Mouse (Mus musculus): Measurements from ENCODE around the gene Ntn5.

The Ntn5 gene

DNA sequence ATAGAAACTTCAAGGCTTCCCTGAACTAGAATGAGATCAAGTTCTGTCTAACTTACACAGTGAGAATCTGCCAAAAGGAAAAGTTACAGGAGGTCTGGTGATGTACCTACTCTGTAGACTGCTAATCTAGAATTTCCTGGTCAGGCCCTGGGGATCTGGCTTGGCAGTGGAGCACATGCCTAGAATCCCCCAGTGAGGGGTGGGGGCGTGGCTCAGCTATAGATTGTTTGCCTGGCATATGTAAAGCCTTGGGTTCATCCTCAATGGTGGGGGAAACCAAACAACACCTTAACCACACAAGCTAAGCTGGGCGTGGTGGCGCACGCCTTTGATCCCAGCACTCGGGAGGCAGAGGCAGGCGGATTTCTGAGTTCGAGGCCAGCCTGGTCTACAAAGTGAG, 14.1 kb downstream of the Ntn5 start:
- no peak for DNase-seq (ENCODE audit: low read depth, low spot score)

DNA sequence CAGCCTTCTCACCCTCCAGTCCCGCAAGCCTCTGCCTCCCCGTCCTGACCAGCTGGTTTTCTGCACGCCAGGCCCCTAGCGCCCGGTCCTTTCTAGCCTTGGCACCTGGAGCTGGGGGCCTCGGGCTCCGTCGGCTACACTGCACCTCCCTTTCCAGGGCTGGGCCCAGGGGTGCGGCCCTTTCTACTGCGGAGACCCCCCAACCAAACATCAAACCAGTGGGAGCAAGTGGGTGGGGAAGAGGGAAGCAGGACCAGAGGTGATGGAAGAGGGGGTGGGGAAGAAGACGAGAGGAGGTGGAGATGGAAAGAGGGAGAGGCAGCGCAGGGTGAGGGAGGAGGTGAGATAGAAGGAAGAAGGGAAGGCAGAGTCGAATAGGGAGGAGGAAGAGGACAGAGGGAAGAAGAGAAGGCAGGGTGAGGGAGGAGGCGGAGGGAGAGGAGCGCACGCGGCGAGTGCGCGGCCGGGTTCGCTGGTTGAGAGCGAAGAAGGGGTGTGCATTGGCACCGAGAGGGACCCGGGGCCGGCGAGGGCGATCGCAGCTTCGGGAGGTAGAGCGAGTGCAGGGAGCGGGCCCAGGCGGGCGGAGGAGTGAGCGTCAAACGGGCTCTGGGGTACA, 15.8 kb downstream of the Ntn5 start, which contains the start of gene Car11:
Car11 (plus strand) TSS at position 321 of the 619 bp plus-strand sequence.
- DNase-seq (ENCODE audit: low read depth, low spot score) = no peak

DNA sequence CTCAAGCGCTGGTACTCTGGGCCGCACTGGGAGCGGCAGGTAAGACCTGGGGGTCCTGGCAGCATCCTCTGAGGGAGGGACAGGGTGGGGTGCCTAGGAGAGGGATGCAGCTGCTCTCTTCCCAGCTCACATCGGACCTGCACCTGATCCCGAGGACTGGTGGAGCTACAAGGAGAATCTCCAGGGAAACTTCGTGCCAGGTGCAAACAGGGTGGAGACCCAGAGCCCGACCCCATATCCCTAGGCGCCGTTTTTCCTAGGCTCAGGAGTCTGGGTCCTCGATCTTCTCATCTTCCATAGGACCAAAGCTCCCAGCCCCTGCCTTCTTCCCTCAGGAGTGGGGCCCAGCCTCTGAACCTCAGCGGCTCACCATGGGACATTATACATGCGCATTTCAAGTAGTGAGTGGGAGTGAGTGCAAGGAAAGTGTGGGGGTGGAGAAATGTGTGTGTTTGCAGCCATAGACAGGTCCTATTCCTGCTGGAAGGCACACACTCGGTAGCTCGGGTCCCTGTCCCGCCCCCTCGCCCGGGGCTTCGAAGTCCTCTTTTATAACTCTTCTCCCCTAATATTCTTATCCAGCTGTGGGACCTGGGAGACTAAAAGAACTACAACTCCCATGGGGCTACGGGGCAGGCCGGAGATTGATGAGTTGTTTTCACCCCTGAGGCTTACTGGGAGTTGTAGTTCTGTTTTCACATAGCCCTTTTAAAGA, 16.6 kb downstream of the Ntn5 start:
- peak; percentile 78 for DNase-seq (ENCODE audit: low read depth, low spot score)

DNA sequence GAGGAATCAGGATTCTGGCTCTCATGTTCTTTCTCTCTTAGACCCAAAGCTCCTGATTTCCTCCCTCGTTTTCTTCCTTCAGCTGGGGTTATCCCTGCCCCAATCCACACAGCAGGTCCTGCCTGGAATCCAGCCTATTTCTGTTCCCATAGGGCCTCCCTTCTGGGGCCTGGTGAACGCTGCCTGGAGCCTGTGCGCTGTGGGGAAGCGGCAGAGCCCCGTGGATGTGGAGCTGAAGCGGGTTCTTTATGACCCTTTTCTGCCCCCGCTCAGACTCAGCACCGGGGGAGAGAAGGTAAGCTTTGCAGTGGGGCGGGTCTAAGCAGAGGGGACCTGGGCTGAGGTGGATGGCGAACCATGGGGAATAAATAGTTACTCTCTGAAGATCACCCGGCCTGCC, 17.2 kb downstream of the Ntn5 start:
- no peak for DNase-seq (ENCODE audit: low read depth, low spot score)

- DNase-seq (ENCODE audit: low read depth, low spot score) = no peak
Measured at GRCm38 (mm10) chr7:45701607-45702006, 17.8 kb downstream of the Ntn5 start.

GRCm38 (mm10) chr7:45702316-45702715, 18.5 kb downstream of the Ntn5 start:
- no peak for DNase-seq (ENCODE audit: low read depth, low spot score)

- DNase-seq (ENCODE audit: low read depth, low spot score) = no peak
Measured at GRCm38 (mm10) chr7:45702809-45703520, 19.1 kb downstream of the Ntn5 start.

DNA sequence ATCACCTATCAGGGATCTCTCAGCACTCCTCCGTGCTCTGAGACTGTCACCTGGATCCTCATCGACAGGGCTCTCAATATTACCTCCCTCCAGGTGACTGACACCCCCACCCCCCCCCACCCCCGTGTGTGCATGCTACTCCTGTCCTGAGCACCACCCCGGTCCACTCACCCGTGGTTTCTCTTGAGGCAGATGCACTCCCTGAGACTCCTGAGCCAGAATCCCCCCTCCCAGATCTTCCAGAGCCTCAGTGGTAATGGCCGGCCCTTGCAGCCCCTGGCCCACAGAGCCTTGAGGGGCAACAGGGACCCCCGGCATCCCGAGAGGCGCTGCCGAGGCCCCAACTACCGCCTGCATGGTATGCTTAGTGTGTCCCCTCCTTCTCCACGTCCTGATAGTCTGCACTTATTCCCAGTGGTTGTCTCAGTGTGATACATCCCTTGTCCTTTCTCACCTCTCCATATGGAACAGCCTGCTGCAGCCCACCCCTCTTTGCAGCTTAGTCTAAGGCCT, 19.8 kb downstream of the Ntn5 start:
- no peak for DNase-seq (ENCODE audit: low read depth, low spot score)

GRCm38 (mm10) chr7:45704046-45704559, 20.3 kb downstream of the Ntn5 start:
- DNase-seq (ENCODE audit: low read depth, low spot score) = peak; percentile 95

- DNase-seq (ENCODE audit: low read depth, low spot score) = peak; percentile 100
Measured at GRCm38 (mm10) chr7:45704730-45705442, 21.1 kb downstream of the Ntn5 start, which contains the start of gene Dbp. TSS of gene Dbp (plus strand) at chr7:45705088.

- DNase-seq (ENCODE audit: low read depth, low spot score) = no peak
Measured at GRCm38 (mm10) chr7:45705443-45705864, 21.6 kb downstream of the Ntn5 start.

DNA sequence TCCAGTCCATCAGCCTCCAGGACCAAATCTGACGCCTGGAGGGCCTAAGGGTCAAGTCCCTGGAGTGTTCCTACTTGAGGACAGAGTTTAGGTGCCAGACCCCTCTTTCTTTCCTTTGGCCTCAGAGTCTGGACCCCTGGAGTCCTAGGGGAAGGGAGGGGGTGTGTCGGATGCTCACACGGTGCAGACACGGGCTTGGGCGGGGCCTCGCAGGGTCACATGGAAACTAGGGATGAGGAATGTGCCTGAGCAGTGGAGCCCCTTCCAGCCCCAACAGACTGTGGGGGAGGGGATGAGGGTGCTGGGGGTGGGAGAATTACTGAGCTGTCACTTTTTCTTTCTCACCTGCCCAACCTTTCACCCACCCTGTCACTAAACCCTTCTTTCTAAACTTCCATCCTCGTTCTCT, 22.1 kb downstream of the Ntn5 start:
- peak; percentile 97 for DNase-seq (ENCODE audit: low read depth, low spot score)

DNA sequence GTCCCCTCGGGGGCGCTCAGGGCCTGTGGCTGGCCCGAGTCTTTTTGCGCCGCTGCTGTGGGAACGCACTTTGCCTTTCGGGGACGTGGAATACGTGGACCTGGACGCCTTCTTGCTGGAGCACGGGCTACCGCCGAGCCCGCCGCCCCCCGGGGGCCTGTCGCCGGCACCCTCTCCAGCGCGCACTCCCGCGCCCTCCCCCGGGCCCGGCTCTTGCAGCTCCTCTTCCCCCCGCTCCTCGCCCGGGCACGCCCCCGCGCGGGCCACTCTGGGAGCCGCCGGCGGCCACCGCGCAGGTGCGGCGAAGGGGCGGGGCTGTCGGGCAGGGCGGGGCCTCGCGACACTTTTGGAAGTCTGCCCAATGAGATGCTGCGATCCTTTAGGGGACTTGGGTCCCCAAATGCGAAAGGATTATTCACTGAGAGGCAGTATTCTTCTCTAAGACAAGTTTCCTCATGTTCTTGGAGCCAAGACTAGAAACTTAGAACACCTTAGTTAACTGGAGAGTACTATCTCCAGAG, 23.0 kb downstream of the Ntn5 start:
- DNase-seq (ENCODE audit: low read depth, low spot score) = peak; percentile 96

GRCm38 (mm10) chr7:45707375-45707967, 23.6 kb downstream of the Ntn5 start:
- peak; percentile 99 for DNase-seq (ENCODE audit: low read depth, low spot score)

DNA sequence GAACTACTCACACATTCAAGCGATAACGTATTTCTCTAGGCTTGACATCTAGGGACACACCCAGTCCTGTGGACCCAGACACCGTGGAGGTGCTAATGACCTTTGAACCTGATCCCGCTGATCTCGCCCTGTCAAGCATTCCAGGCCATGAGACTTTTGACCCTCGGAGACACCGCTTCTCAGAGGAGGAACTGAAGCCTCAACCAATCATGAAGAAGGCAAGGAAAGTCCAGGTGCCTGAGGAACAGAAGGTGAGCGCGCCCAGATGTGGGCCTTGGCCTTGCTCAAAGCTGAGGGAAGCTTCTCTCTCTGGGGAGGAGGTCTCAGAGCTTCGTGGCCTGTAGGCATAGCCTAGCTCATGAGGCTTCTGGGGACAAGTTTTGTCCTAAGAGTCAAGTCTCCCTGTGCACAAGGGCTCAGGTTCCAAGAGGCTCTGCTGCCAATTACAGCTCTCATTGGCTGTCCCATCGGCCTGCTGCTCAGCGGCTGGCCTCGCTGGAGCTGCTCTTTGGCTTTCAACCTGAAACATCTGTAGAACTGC, 24.5 kb downstream of the Ntn5 start:
- peak; percentile 84 for DNase-seq (ENCODE audit: low read depth, low spot score)

DNA sequence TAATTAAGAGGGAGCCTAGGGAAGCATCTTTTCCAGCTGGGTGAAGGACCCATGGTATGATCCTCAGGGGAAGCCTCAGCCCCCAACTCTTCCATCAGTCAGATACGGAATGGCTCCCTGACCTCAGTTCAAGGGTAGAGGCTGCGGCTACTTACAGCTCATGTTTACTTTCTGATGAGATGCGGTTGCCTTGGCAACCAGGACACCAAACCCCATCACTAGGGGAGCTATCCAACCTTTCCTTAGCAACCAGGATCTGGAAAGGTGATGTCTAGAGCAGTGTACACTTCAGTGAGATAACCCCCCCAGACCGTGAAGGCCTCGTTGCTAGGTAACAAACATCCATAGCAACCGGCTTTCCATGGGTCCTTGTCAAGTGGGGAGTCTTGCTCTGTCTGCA, 25.2 kb downstream of the Ntn5 start:
- peak; percentile 68 for DNase-seq (ENCODE audit: low read depth, low spot score)

DNA sequence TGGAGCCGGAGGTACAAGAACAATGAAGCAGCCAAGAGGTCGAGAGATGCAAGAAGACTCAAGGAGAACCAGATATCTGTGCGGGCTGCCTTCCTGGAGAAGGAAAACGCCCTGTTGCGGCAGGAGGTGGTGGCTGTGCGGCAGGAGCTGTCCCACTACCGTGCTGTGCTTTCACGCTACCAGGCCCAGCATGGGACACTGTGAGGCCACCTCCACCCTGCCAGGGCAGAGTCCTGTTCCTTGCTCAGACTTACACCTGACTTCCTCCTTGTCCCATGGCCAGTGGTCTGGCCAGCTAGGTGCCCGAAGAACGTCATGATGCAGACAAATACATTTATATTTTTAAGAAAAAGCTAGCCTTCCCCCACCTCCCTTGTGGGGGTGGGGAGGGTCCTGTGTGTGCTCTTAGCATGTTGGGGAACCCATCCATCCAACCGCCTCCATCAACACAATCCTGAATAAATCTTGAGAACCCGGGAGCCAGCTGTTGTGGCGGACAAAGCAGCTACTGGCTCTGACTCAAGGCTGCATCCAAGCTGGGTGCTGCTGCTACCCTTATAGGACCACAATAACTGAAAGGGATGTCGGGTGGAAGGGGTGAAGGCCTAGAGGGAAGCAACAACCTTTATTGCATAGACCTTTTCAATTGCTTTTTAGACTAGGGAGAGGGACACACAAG, 26.0 kb downstream of the Ntn5 start:
- no peak for DNase-seq (ENCODE audit: low read depth, low spot score)

DNA sequence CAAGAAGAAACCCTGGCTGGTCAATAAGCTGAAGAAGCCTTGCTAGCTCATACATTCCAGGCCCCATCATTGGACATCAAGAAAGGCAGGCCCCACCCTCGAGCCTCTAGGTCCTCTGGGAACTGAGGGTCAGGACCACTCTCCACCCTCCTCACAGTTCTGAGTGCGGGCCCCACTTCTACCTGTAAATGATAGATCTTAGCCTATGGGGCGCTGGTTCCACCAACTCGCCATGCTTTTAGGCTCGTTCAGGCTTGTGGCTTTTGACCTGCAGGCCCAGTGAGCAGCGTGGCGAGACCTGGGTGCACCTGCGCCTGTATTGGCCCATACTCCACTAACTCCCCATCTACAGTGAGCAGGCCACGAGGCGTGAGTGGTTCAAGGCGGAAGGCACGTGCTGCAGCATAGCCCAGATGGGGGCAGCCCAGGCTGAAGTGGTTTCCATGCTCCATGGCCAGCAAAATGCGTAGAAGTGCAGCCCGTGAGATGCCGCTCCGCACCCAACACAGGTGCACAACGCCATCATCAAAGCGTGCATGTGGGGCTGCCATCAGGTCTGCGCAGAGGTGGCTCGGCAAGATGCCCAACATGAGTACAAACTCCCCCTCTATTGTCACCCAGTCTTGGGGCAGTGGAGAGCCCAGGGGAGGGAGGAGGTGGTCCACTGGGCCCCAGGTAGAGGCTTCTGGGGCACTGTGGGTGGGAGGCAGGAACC, 26.8 kb downstream of the Ntn5 start:
- peak; percentile 59 for DNase-seq (ENCODE audit: low read depth, low spot score)

DNA sequence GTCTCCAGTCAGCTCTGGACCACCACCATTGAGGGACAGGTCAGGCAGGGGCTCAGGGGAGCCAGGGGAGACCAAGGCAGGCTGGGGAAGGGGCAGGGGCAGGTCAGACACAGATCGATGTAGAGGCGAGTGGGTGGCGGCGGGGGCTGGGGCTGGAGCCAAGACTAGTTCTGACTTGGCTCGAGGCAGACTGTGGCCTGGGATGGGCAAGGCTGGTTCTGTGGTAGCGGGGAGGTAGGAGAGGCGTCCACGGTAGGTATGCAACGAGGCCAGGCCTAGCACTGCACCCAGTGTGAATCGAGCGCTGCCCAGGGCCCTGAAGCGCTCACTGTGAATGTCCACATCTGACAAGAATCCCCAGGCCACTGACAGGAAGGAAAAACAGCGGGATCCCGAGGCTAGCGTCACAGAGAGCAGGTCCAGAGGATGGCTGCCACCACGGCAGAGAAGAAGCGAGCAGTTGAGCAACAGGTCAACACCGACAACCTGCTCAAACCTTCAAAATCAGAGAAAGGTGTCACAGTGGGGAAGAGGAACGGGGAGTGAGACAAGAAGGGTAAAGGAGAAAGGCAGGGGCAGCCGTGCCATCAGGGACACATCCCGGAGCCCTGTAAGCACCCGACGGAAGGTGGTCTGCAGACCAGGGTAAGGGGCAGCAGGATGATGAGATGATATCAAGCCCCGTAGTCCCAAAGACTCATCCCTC, 27.6 kb downstream of the Ntn5 start:
- DNase-seq (ENCODE audit: low read depth, low spot score) = peak; percentile 63

All from skeletal muscle tissue, adult 2 months (tissue).